Mouse (Mus musculus): Measurements from ENCODE around the gene Tap1. TPM values are rescaled to one million over a fixed set of nuclear protein-coding genes. Genes with fewer than 3 reads are reported as not detected.

The Tap1 gene
- total and polyA plus RNA-seq, 3 experiments: 30.7 to 46.6 TPM; not detected in 1

DNA sequence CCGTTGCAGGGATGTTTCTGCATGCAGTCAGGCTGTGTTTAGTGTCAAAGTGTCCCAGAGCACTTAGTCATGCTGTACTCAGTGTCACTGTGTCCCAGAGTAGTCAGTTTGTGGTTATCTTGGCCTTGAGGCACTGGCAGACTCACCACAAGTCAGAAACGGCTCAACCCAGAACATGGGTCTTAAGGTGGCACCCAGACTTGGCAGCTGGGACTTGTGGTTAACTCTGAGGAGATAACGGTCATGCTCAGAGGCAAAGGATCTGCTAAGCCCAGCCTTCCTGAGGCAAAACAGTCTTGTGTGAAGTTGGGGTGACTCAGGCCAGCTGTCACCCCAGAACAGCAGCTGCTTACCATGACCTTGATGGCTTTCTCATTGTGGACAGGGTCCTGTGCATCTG lies 23.2 kb downstream of the Tap1 start (continued):
- peak; percentile 100 for TF ChIP-seq ETS1 (IDR thresholded peaks at IDR 0.05; ENCODE audit: low read depth, low read length)

DNA sequence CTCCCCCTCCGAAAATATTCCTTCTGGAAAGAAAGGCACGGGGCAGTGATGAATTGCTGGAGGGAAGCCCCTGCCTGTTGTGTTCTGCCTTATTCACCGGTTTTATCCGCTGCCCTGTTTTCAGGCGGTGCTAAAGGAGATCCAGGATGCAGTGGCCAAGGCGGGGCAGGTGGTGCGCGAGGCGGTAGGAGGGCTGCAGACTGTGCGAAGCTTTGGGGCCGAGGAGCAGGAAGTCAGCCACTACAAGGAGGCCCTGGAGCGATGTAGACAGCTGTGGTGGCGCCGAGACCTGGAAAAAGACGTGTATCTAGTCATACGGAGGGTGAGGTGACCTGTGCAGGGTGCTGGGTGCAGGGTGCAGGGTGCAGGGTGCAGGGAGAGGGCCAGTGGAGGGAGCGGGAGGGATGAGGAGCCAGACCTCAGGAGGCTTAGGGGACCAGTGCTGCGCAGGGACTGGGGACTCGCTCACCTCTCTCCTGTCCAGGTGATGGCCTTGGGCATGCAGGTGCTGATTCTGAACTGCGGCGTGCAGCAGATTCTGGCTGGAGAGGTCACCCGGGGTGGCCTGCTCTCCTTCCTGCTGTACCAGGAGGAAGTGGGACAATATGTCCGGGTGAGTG lies 24.5 kb downstream of the Tap1 start:
- DNase-seq (ENCODE audit: low read depth, low spot score): no peak
- no peaks in the 10 kb centered on the region for H3K27me3 ChIP-seq (ENCODE audit: control insufficient read depth in 1 of 2, insufficient read depth in 2 of 2, low read length in 2 of 2)

DNA sequence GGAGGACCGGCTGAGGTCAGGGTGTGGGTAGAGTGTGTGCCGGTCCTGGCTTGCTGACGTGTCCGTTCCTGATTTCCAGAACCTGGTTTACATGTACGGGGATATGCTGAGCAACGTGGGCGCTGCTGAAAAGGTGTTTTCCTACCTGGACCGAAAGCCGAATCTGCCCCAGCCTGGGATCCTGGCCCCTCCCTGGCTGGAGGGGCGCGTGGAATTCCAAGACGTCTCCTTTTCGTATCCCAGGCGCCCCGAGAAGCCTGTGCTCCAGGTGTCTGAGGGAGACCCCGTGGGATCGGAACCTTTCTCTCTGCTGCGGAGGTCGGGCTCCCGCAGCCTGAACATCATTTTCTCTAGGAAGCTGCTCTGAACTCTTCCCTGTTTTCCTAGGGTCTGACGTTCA lies 26.6 kb downstream of the Tap1 start:
- DNase-seq (ENCODE audit: low read depth, low spot score): no peak
- Histone ChIP-seq H3K4me3 (ENCODE audit: control insufficient read depth in 1 of 2, insufficient read depth in 1 of 2, low read depth in 2 of 2, low read length in 2 of 2) (no peak overlapping the region), H3K27me3 (ENCODE audit: control insufficient read depth in 1 of 2, insufficient read depth in 2 of 2, low read length in 2 of 2) (no peaks in the 10 kb centered on the region), H3K79me2 (ENCODE audit: control insufficient read depth, insufficient read depth, low read length, poor library complexity) (no peaks in the 10 kb centered on the region), H3K9ac (ENCODE audit: control insufficient read depth, low read depth, low read length, poor library complexity, severe bottlenecking) (no peak overlapping the region), H3K9me3 (replicated peaks; ENCODE audit: insufficient read depth, low read length) (no peaks in the 10 kb centered on the region), H3K27ac (ENCODE audit: control insufficient read depth, low read depth, low read length) (no peak overlapping the region), H3K4me1 (ENCODE audit: control insufficient read depth in 1 of 2, insufficient read depth in 2 of 2, low read length in 2 of 2) (peaks cover 18 to 46% of the 10 kb centered on the region in 2 experiments), H3K36me3 (ENCODE audit: control insufficient read depth in 1 of 2, insufficient read depth in 2 of 2, low read length in 2 of 2) (peaks cover 2 to 35% of the 10 kb centered on the region in 2 experiments; a peak in 3 of 4 replicates)
- no peak for TF ChIP-seq CHD2 (IDR thresholded peaks at IDR 0.05; ENCODE audit: low read length)

More for the DNA sequence above, 24.5 kb downstream of the Tap1 start:
- Histone ChIP-seq H3K79me2 (ENCODE audit: control insufficient read depth, insufficient read depth, low read length, poor library complexity) (no peaks in the 10 kb centered on the region; the same call in 1 of the 2 replicates), H3K36me3 (ENCODE audit: control insufficient read depth in 1 of 2, insufficient read depth in 2 of 2, low read length in 2 of 2) (peaks cover 2 to 23% of the 10 kb centered on the region in 2 experiments; a peak in 3 of 4 replicates), H3K4me3 (ENCODE audit: control insufficient read depth in 1 of 2, insufficient read depth in 1 of 2, low read depth in 2 of 2, low read length in 2 of 2) (no peak overlapping the region), H3K27ac (ENCODE audit: control insufficient read depth, low read depth, low read length) (no peak overlapping the region), H3K9ac (ENCODE audit: control insufficient read depth, low read depth, low read length, poor library complexity, severe bottlenecking) (no peak overlapping the region), H3K4me1 (ENCODE audit: control insufficient read depth in 1 of 2, insufficient read depth in 2 of 2, low read length in 2 of 2) (peaks cover 13 to 37% of the 10 kb centered on the region in 2 experiments), H3K9me3 (replicated peaks; ENCODE audit: insufficient read depth, low read length) (no peaks in the 10 kb centered on the region)
- TF ChIP-seq USF2 (IDR thresholded peaks at IDR 0.05; ENCODE audit: borderline replicate concordance in 1 of 2, insufficient read depth in 1 of 2, low read depth in 1 of 2, low read length in 2 of 2) (no peak), MYC (IDR thresholded peaks at IDR 0.05; ENCODE audit: low read depth, low read length) (no peak), MXI1 (IDR thresholded peaks at IDR 0.05; ENCODE audit: low read depth, low read length) (no peak), GATA1 (IDR thresholded peaks at IDR 0.05; ENCODE audit: low read depth, low read length) (no peak), RAD21 (IDR thresholded peaks at IDR 0.05; ENCODE audit: low read depth, low read length) (no peak), ZKSCAN1 (IDR thresholded peaks at IDR 0.05; ENCODE audit: low read depth, low read length) (no peak)

DNA sequence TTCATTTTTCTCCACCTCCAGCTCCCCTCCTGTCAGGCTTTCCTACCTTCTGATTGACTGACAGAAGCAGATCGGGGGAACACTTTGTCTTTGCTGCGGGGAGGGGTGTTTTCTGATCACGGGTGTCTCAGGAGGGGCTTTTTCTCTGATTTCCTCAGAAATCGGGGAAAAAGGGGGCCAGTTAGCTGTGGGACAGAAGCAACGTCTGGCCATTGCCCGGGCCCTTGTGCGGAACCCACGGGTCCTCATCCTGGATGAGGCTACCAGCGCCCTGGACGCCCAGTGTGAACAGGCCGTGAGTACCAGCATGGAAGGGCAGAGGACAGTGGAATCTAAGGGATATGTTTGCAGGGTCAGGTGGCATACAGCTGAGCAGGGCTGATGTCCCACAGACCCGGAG lies 27.8 kb downstream of the Tap1 start:
- Histone ChIP-seq H3K9me3 (replicated peaks; ENCODE audit: insufficient read depth, low read length) (no peaks in the 10 kb centered on the region), H3K4me1 (ENCODE audit: control insufficient read depth in 1 of 2, insufficient read depth in 2 of 2, low read length in 2 of 2) (peaks cover 15 to 37% of the 10 kb centered on the region in 2 experiments), H3K27me3 (ENCODE audit: control insufficient read depth in 1 of 2, insufficient read depth in 2 of 2, low read length in 2 of 2) (no peaks in the 10 kb centered on the region), H3K4me3 (ENCODE audit: control insufficient read depth in 1 of 2, insufficient read depth in 1 of 2, low read depth in 2 of 2, low read length in 2 of 2) (no peak overlapping the region), H3K79me2 (ENCODE audit: control insufficient read depth, insufficient read depth, low read length, poor library complexity) (no peaks in the 10 kb centered on the region), H3K9ac (ENCODE audit: control insufficient read depth, low read depth, low read length, poor library complexity, severe bottlenecking) (no peak overlapping the region), H3K36me3 (ENCODE audit: control insufficient read depth in 1 of 2, insufficient read depth in 2 of 2, low read length in 2 of 2) (peaks cover 2 to 33% of the 10 kb centered on the region in 2 experiments; a peak in 3 of 4 replicates), H3K27ac (ENCODE audit: control insufficient read depth, low read depth, low read length) (no peak overlapping the region)
- DNase-seq (ENCODE audit: low read depth, low spot score): no peak
- no peak for TF ChIP-seq ZNF384 (IDR thresholded peaks at IDR 0.05; ENCODE audit: low read depth, low read length)
- no peak for TF ChIP-seq GATA1 (IDR thresholded peaks at IDR 0.05; ENCODE audit: low read depth, low read length)
- no peak for TF ChIP-seq NRF1 (IDR thresholded peaks at IDR 0.05; ENCODE audit: insufficient read depth, low read depth, low read length, poor library complexity, severe bottlenecking)
- no peak for TF ChIP-seq GABPA (IDR thresholded peaks at IDR 0.05; ENCODE audit: low read depth, low read length)
- TF ChIP-seq MAFK (IDR thresholded peaks at IDR 0.05; ENCODE audit: borderline replicate concordance, low read depth, low read length): no peak
- no peak for TF ChIP-seq KAT2A (conservative IDR thresholded peaks at IDR 0.05; ENCODE audit: low read depth, low read length)
- no peak for TF ChIP-seq JUND (IDR thresholded peaks at IDR 0.05; ENCODE audit: low read depth, low read length)
- no peak for TF ChIP-seq USF2 (IDR thresholded peaks at IDR 0.05; ENCODE audit: borderline replicate concordance in 1 of 2, insufficient read depth in 1 of 2, low read depth in 1 of 2, low read length in 2 of 2)
- TF ChIP-seq MYC (IDR thresholded peaks at IDR 0.05; ENCODE audit: low read depth, low read length): no peak
- TF ChIP-seq ZKSCAN1 (IDR thresholded peaks at IDR 0.05; ENCODE audit: low read depth, low read length): no peak
- TF ChIP-seq ZC3H11A (IDR thresholded peaks at IDR 0.05; ENCODE audit: low read depth, low read length): no peak
- no peak for TF ChIP-seq EP300 (IDR thresholded peaks at IDR 0.05; ENCODE audit: low read depth in 1 of 2, low read length in 2 of 2)
- TF ChIP-seq BHLHE40 (IDR thresholded peaks at IDR 0.05; ENCODE audit: borderline replicate concordance, low read depth, low read length): no peak
- no peak for TF ChIP-seq CTCF (IDR thresholded peaks at IDR 0.05 in 2 of 3, conservative IDR thresholded peaks at IDR 0.05 in 1 of 3; ENCODE audit: control insufficient read depth in 1 of 3, insufficient read depth in 1 of 3, low read depth in 2 of 3, low read length in 3 of 3, poor library complexity in 1 of 3, severe bottlenecking in 1 of 3)
